Comparison of ENCODE assay signal across 17 mouse cellular contexts in genomic region chr13:107535213-107535612, GRCm38 (mm10).
"Had no signal": no experiment of that assay in that cellular context is flagged by ENCODE, and none has a peak within 500 bp of the region (broad histone marks: within the 10 kb centered on the region; RNA-seq: fewer than 3 reads in every experiment).

No protein-coding gene starts in this region.

- ATAC-seq: liver, postnatal 0 days; lung, postnatal 0 days; midbrain, embryonic 13.5 days; midbrain, embryonic 15.5 days had no signal

- H3K27ac ChIP-seq: liver, embryonic 13.5 days; liver, embryonic 15.5 days; lung, embryonic 15.5 days; macrophage; midbrain, embryonic 13.5 days; midbrain, embryonic 15.5 days; neural tube, embryonic 12.5 days had no signal

- H3K9me3 ChIP-seq: liver, embryonic 13.5 days; liver, embryonic 15.5 days; lung, embryonic 15.5 days; midbrain, embryonic 13.5 days; midbrain, embryonic 15.5 days; neural tube, embryonic 12.5 days had no signal

- H3K9ac ChIP-seq: liver, embryonic 13.5 days; liver, embryonic 15.5 days; liver, postnatal 0 days; lung, embryonic 15.5 days; midbrain, embryonic 13.5 days; midbrain, embryonic 15.5 days; neural tube, embryonic 12.5 days had no signal

- H3K4me3 ChIP-seq: liver, embryonic 13.5 days; liver, embryonic 15.5 days; lung, embryonic 15.5 days; megakaryocyte, embryonic 14.5 days; midbrain, embryonic 13.5 days; midbrain, embryonic 15.5 days; neural tube, embryonic 12.5 days had no signal

- H3K4me1 ChIP-seq: liver, embryonic 13.5 days; liver, embryonic 15.5 days had no signal

- DNase-seq: liver, embryonic 13.5 days; liver, postnatal 0 days; lung, adult 2 months; lung, postnatal 14 days; lung, postnatal 36 days; right cerebral cortex, postnatal 14 days; thymus, adult 18-20 months; thymus, postnatal 25 days; thymus, postnatal 4 days had no signal

- H3K27me3 ChIP-seq: liver, embryonic 13.5 days; liver, embryonic 15.5 days; lung, embryonic 15.5 days; midbrain, embryonic 13.5 days; midbrain, embryonic 15.5 days; neural tube, embryonic 12.5 days had no signal

- H3K36me3 ChIP-seq: liver, embryonic 13.5 days; liver, embryonic 15.5 days; lung, embryonic 15.5 days; midbrain, embryonic 13.5 days; midbrain, embryonic 15.5 days; neural tube, embryonic 12.5 days had no signal
